21 mouse cellular contexts compared by ENCODE assay signal in genomic region chr2:25104122-25104521, GRCm38 (mm10). TPM values are rescaled to one million over a fixed set of nuclear protein-coding genes. Genes with fewer than 3 reads are reported as not detected.
DNase-seq lines count a peak whose midpoint lies in the region; ATAC-seq and TF ChIP-seq lines count a peak whose summit lies in the region.
"Had no signal": no experiment of that assay in that cellular context is flagged by ENCODE, and none has a peak within 500 bp of the region (broad histone marks: within the 10 kb centered on the region; RNA-seq: fewer than 3 reads in every experiment).

No protein-coding gene starts in this region.

- no peak for TF ChIP-seq EP300 in lung, postnatal 0 days (IDR thresholded peaks at IDR 0.05)

- H3K27ac ChIP-seq in lung, postnatal 0 days (ENCODE audit: low read length), result 0 out of 2 replicates have a peak overlapping the region, but pooled peaks have one; percentile 6
- H3K27ac ChIP-seq in midbrain, embryonic 14.5 days (replicated peaks; ENCODE audit: low read depth, low read length), result no peak overlapping the region
- H3K27ac ChIP-seq: embryonic facial prominence, embryonic 10.5 days; embryonic facial prominence, embryonic 12.5 days; forebrain, embryonic 12.5 days had no signal

- no peak overlapping the region for H3K4me2 ChIP-seq in lung, postnatal 0 days (replicated peaks; ENCODE audit: low read depth, low read length)
- no peak overlapping the region for H3K4me2 ChIP-seq in midbrain, embryonic 14.5 days (ENCODE audit: low read length)
- H3K4me2 ChIP-seq: embryonic facial prominence, embryonic 12.5 days; forebrain, embryonic 12.5 days had no signal

- H3K4me3 ChIP-seq in lung, postnatal 0 days (ENCODE audit: low read depth, low read length), result no peak overlapping the region
- no peak overlapping the region for H3K4me3 ChIP-seq in midbrain, embryonic 14.5 days (replicated peaks; ENCODE audit: low read depth, low read length)
- H3K4me3 ChIP-seq: embryonic facial prominence, embryonic 10.5 days; embryonic facial prominence, embryonic 12.5 days; forebrain, embryonic 12.5 days had no signal

- H3K9me3 ChIP-seq in lung, postnatal 0 days (ENCODE audit: low read length), result no peaks in the 10 kb centered on the region
- no peaks in the 10 kb centered on the region for H3K9me3 ChIP-seq in midbrain, embryonic 14.5 days (ENCODE audit: control insufficient read depth, low read length)
- H3K9me3 ChIP-seq: embryonic facial prominence, embryonic 10.5 days; embryonic facial prominence, embryonic 12.5 days; forebrain, embryonic 12.5 days had no signal

- H3K27me3 ChIP-seq in lung, postnatal 0 days (replicated peaks; ENCODE audit: insufficient read depth, low read length), result no peaks in the 10 kb centered on the region
- H3K27me3 ChIP-seq in midbrain, embryonic 14.5 days (ENCODE audit: control insufficient read depth, insufficient read depth, low read length), result no peaks in the 10 kb centered on the region
- H3K27me3 ChIP-seq: embryonic facial prominence, embryonic 12.5 days; forebrain, embryonic 12.5 days had no signal

- no peak for TF ChIP-seq CTCF in lung, postnatal 0 days (IDR thresholded peaks at IDR 0.05)

- DNase-seq in frontal cortex, postnatal 10 days (ENCODE audit: low spot score in 2 of 2), result no peak
- DNase-seq in lung, postnatal 0 days (ENCODE audit: low spot score), result no peak
- no peak for DNase-seq in lung, postnatal 14 days
- DNase-seq in midbrain, embryonic 14.5 days, result no peak
- DNase-seq: adrenal gland, adult 2 months; adrenal gland, postnatal 10 days; adrenal gland, postnatal 25 days; cerebellum, adult 11-12 months; cerebellum, adult 2 months; cerebellum, adult 9-10 months; cerebellum, postnatal 10 days; cerebellum, postnatal 25 days had no signal

- peak; percentile 44; the same call in 1 of the 2 replicates for ATAC-seq in frontal cortex, adult (ENCODE audit: low TSS enrichment)
- no peak for ATAC-seq in lung, postnatal 0 days
- ATAC-seq in midbrain, embryonic 14.5 days (ENCODE audit: low FRiP score, low TSS enrichment), result no peak
- ATAC-seq: forebrain, embryonic 14.5 days; forebrain, embryonic 16.5 days had no signal

- no peak overlapping the region for H3K9ac ChIP-seq in lung, postnatal 0 days (replicated peaks; ENCODE audit: low read depth)
- H3K9ac ChIP-seq in midbrain, embryonic 14.5 days (replicated peaks; ENCODE audit: low read length), result no peak overlapping the region
- H3K9ac ChIP-seq: embryonic facial prominence, embryonic 12.5 days; forebrain, embryonic 12.5 days had no signal

- H3K4me1 ChIP-seq in lung, postnatal 0 days (ENCODE audit: insufficient read depth, low read depth, low read length), result peaks cover 7% of the 10 kb centered on the region; the same call in 1 of the 2 replicates
- peaks cover 14% of the 10 kb centered on the region for H3K4me1 ChIP-seq in midbrain, embryonic 14.5 days (ENCODE audit: control insufficient read depth, insufficient read depth, low read length)
- H3K4me1 ChIP-seq: embryonic facial prominence, embryonic 12.5 days had no signal

- 91% methylated on average over 2 of the region's 2 CpGs for WGBS in lung, postnatal 0 days
- WGBS in midbrain, embryonic 14.5 days, result 96% methylated on average over 2 of the region's 2 CpGs

- no peaks in the 10 kb centered on the region for H3K36me3 ChIP-seq in lung, postnatal 0 days (ENCODE audit: insufficient read depth, low read length)
- no peaks in the 10 kb centered on the region for H3K36me3 ChIP-seq in midbrain, embryonic 14.5 days (ENCODE audit: control insufficient read depth, insufficient read depth, low read length)
- H3K36me3 ChIP-seq: embryonic facial prominence, embryonic 10.5 days; embryonic facial prominence, embryonic 12.5 days; forebrain, embryonic 12.5 days had no signal

RNA-seq across cellular contexts. Expression of gene Noxa1, which starts 9.2 kb away (rescaled TPM):
- 11.9 and 14.6 TPM in 2 replicates for polyA plus RNA-seq in lung, postnatal 0 days (2015; fragmentation: Nextera tagmentation; extraction: Ambion mirVana)
- polyA plus RNA-seq in midbrain, embryonic 14.5 days (2014; fragmentation: Nextera tagmentation; extraction: Ambion mirVana), result not detected in 2 replicates
- polyA plus RNA-seq: adrenal gland, adult 2 months; C2C12; cerebellum, adult 2 months; cortical plate, adult 2 months; embryonic facial prominence, embryonic 12.5 days; forebrain, embryonic 12.5 days; forebrain, embryonic 14.5 days; forebrain, embryonic 16.5 days; frontal cortex, adult 2 months had no signal

RNA-seq across cellular contexts. Expression of gene Entpd8, which starts 24.0 kb away (rescaled TPM):
- 3.0 and 3.4 TPM in 2 replicates for polyA plus RNA-seq in lung, postnatal 0 days (2015; fragmentation: Nextera tagmentation; extraction: Ambion mirVana)
- polyA plus RNA-seq in midbrain, embryonic 14.5 days (2014; fragmentation: Nextera tagmentation; extraction: Ambion mirVana), result not detected in 2 replicates
- polyA plus RNA-seq: C2C12; cerebellum, adult 2 months; cortical plate, adult 2 months; embryonic facial prominence, embryonic 10.5 days; embryonic facial prominence, embryonic 12.5 days; forebrain, embryonic 12.5 days; forebrain, embryonic 14.5 days; forebrain, embryonic 16.5 days had no signal

RNA-seq across cellular contexts. Expression of gene Nsmf, which starts 50.0 kb away (rescaled TPM):
- polyA plus RNA-seq in lung, postnatal 0 days (2015; fragmentation: Nextera tagmentation; extraction: Ambion mirVana), result 49.3 and 50.2 TPM in 2 replicates
- 99.3 and 125 TPM in 2 replicates for polyA plus RNA-seq in midbrain, embryonic 14.5 days (2014; fragmentation: Nextera tagmentation; extraction: Ambion mirVana)

Comparison
In these comparisons a context has a peak if more than half of its experiments do, and no peak if none do; other contexts are left out.
1. RNA of gene Noxa1, which starts 9.2 kb away (polyA plus RNA-seq): 11.9 to 14.6 TPM in lung, postnatal 0 days; not detected in midbrain, embryonic 14.5 days; every median in the first group is over 10 times any median in the second.